Comparison of ENCODE assay signal across 8 mouse cellular contexts in the genomic region with DNA sequence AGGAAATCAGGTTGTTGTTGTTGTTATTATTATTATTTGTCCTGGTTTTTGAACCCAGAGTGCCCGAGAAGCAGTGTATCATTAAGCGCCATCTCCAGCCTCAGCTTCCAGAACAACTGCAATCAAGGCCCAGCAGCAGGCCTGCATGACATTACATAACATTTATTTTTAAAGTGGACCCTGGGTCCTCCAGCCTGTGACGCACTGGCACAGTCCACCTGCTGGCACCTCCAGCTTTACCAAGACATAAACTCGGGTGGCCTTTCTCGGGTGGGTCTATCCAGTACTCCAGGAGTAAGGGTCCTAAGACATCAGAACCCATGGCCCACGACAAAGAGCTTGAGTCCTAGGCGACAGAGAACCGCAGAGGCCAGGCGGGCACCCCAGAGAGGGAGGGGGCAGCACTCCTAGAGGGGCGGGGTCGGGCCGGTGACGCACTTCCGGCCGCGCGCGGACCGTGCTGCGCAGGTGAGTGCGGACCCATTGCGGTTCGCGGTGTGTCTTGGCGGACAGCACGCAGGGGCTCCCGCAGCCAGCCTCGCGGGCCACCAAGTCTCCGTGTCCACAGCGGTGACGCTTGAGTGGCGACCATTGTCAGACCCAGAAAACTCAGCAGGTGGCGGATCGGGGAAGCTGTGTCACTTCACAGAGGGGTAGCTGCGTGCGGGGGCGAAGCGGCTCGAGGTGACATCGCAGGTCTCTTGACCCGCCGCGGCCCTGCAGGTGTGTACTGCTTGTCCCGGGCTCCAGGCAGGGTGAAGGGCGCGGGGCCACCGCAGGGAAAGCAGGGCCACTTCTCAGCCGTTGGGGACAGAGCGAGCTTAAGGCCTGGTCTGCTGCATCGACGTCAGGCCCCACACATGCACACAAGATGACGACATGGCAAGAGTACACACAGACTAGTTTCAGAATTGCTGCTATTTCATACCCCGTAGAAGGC. TPM values are rescaled to one million over a fixed set of nuclear protein-coding genes. Genes with fewer than 3 reads are reported as not detected.
DNase-seq lines count a peak whose midpoint lies in the region; ATAC-seq and TF ChIP-seq lines count a peak whose summit lies in the region.

A gene (plus strand): TSS at position 465 of the 940 bp plus-strand sequence.

- H3K27ac ChIP-seq in bone marrow macrophage, adult 2 months (ENCODE audit: insufficient read depth, low read depth, low read length): no peak within 1 kb of the TSS
- H3K27ac ChIP-seq in embryonic fibroblast, embryonic 13.5 days (ENCODE audit: insufficient read depth, low read length): no peak within 1 kb of the TSS
- H3K27ac ChIP-seq in heart, embryonic 15.5 days: no peak within 1 kb of the TSS
- no peak within 1 kb of the TSS for H3K27ac ChIP-seq in liver, embryonic 12.5 days

- peak; percentile 41 for DNase-seq in CD4-positive helper T cell, adult 2 months (ENCODE audit: low read depth, low spot score)
- DNase-seq in kidney, postnatal 10 days: peak; percentile 75
- DNase-seq in neural tube, embryonic 10.5 days (ENCODE audit: extremely low spot score, low spot score): peak; percentile 74
- peak; percentile 38 for DNase-seq in telencephalon, adult 2 months (ENCODE audit: low read depth, low spot score)

- no peak for TF ChIP-seq POLR2A in bone marrow macrophage, adult 2 months (IDR thresholded peaks at IDR 0.05; ENCODE audit: borderline replicate concordance, low read depth, low read length)
- peak; percentile 46; the same call in 1 of the 2 replicates for TF ChIP-seq POLR2A in embryonic fibroblast, embryonic 13.5 days (IDR thresholded peaks at IDR 0.05; ENCODE audit: low read depth, low read length)

- 8% methylated on average over 54 of the region's 54 CpGs for WGBS in heart, embryonic 15.5 days
- 10% methylated on average over 54 of the region's 54 CpGs for WGBS in liver, embryonic 12.5 days (ENCODE audit: insufficient replicate concordance)

- 0 out of 2 replicates have a peak, but pooled peaks cover 2% of the 10 kb centered on the region for H3K27me3 ChIP-seq in heart, embryonic 15.5 days
- H3K27me3 ChIP-seq in liver, embryonic 12.5 days (replicated peaks): peaks cover 11% of the 10 kb centered on the region

- H3K9me3 ChIP-seq in heart, embryonic 15.5 days (replicated peaks): no peaks in the 10 kb centered on the region
- H3K9me3 ChIP-seq in liver, embryonic 12.5 days (replicated peaks): no peaks in the 10 kb centered on the region

- H3K36me3 ChIP-seq in heart, embryonic 15.5 days: no peaks in the 10 kb centered on the region; the same call in 1 of the 2 replicates
- no peaks in the 10 kb centered on the region for H3K36me3 ChIP-seq in liver, embryonic 12.5 days

- peak within 1 kb of the TSS; percentile 93 for H3K4me2 ChIP-seq in heart, embryonic 15.5 days
- H3K4me2 ChIP-seq in liver, embryonic 12.5 days: peak within 1 kb of the TSS; percentile 78

- H3K9ac ChIP-seq in heart, embryonic 15.5 days: peak within 1 kb of the TSS; percentile 71
- H3K9ac ChIP-seq in liver, embryonic 12.5 days: peak within 1 kb of the TSS; percentile 59

- TF ChIP-seq CTCF in bone marrow macrophage, adult 2 months (IDR thresholded peaks at IDR 0.05; ENCODE audit: low read depth, low read length): no peak
- TF ChIP-seq CTCF in embryonic fibroblast, embryonic 13.5 days (IDR thresholded peaks at IDR 0.05; ENCODE audit: borderline replicate concordance, insufficient read depth, low read length): no peak

- no peaks in the 10 kb centered on the region for H3K4me1 ChIP-seq in bone marrow macrophage, adult 2 months (ENCODE audit: control insufficient read depth, insufficient read depth, low read length)
- no peaks in the 10 kb centered on the region for H3K4me1 ChIP-seq in embryonic fibroblast, embryonic 13.5 days (ENCODE audit: control insufficient read depth, insufficient read depth, low read length)
- peaks cover 10% of the 10 kb centered on the region for H3K4me1 ChIP-seq in heart, embryonic 15.5 days (replicated peaks)
- H3K4me1 ChIP-seq in liver, embryonic 12.5 days: peaks cover 8% of the 10 kb centered on the region; the same call in 1 of the 2 replicates

- no peak; the same call in 1 of the 2 replicates for ATAC-seq in heart, embryonic 15.5 days (replicated peaks; ENCODE audit: insufficient number of reproducible peaks, insufficient read depth, low FRiP score, low read depth)
- peak; percentile 72 for ATAC-seq in liver, embryonic 12.5 days

- peak within 1 kb of the TSS; percentile 39 for H3K4me3 ChIP-seq in bone marrow macrophage, adult 2 months (ENCODE audit: insufficient read depth, low read length)
- peak within 1 kb of the TSS; percentile 61 for H3K4me3 ChIP-seq in embryonic fibroblast, embryonic 13.5 days (ENCODE audit: insufficient read depth, low read length)
- peak within 1 kb of the TSS; percentile 78 for H3K4me3 ChIP-seq in heart, embryonic 15.5 days
- H3K4me3 ChIP-seq in liver, embryonic 12.5 days: peak within 1 kb of the TSS; percentile 63

RNA-seq across cellular contexts. Expression of the gene that starts here (rescaled TPM):
- polyA plus RNA-seq in bone marrow macrophage, adult 2 months (2012; ENCODE audit: insufficient read depth, insufficient read length, missing spikeins): not detected in 2 replicates
- polyA plus RNA-seq in embryonic fibroblast, embryonic 13.5 days (2011; ENCODE audit: insufficient read length, low read depth, missing spikeins): 2.3 and 2.8 TPM in 2 replicates
- 5.9 and 6.2 TPM in 2 replicates for polyA plus RNA-seq in heart, embryonic 15.5 days (2015; fragmentation: Nextera tagmentation; extraction: Ambion mirVana)
- polyA plus RNA-seq in liver, embryonic 12.5 days (2016; fragmentation: Nextera tagmentation; extraction: Ambion mirVana): 1.2 and 1.3 TPM in 2 replicates
